Mouse (Mus musculus) embryonic stem cell, embryonic (primary cell): Measurements from ENCODE around the gene Plxnc1.

Source experiments
- CTCF ChIA-PET, 4 experiments: fragments of 300-600 bp in 2 of 4; fragments of 350-600 bp in 2 of 4; sonication (Branson Sonifier 250); formaldehyde crosslinking; loops; one replicate each; lab custom pipeline; 2022; ENCODE audit warnings: inconsistent platforms in 2 of 4; lab: Charles Lee
- POLR2A ChIA-PET, 4 experiments: fragments of 300-600 bp in 2 of 4; fragments of 350-600 bp in 2 of 4; sonication (Branson Sonifier 250); formaldehyde crosslinking; loops; one replicate each; lab custom pipeline; 2022; ENCODE audit warnings: antibody characterized with exemption in 4 of 4, inconsistent platforms in 1 of 4; lab: Charles Lee

Gene Plxnc1

DNA sequence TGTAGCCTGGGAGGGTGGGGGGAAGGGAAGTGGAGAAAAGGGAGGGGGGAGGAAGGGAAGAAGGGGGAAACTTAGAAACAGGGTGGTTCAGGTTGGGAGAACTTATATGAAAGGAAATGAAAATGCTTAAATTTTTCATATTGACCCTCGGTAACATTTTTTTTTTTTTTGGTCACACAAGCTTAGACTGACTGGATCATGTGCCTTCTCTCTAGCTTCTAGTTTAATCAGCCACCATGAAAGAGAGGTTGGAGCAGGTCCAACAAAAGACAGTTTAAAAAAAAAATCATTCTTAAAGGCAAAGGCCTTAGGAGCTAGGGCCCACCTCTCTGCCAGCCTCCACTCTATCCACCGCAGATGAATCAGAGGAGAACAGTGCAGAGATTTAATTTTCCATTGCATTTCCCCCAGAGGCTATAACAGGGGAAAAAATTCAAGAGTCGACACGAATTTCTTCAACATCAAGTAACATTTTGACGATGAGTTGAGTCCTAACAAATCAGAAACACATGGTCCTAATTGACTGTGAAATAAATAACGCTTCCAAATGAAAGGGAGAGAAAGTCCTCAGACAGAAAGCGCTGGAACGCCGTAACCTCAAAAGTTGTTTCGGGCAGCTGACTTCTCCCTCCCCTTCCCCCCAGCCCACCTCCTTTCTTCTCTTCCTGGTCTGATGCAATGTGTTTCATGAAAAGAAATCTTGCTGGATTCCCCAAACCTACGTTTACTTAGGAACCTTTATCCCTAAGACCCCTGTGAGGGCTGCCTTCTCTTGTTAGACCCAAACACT lies 120.5 kb downstream of the Plxnc1 start:
- ChIA-PET POLR2A (no interaction called here), CTCF (interaction anchor here in 1 of 4 experiments (0.7 kb wide), 1 partner anchor 90 kb away, joined by 3 read pairs; no protein-coding TSS in a partner anchor)

DNA sequence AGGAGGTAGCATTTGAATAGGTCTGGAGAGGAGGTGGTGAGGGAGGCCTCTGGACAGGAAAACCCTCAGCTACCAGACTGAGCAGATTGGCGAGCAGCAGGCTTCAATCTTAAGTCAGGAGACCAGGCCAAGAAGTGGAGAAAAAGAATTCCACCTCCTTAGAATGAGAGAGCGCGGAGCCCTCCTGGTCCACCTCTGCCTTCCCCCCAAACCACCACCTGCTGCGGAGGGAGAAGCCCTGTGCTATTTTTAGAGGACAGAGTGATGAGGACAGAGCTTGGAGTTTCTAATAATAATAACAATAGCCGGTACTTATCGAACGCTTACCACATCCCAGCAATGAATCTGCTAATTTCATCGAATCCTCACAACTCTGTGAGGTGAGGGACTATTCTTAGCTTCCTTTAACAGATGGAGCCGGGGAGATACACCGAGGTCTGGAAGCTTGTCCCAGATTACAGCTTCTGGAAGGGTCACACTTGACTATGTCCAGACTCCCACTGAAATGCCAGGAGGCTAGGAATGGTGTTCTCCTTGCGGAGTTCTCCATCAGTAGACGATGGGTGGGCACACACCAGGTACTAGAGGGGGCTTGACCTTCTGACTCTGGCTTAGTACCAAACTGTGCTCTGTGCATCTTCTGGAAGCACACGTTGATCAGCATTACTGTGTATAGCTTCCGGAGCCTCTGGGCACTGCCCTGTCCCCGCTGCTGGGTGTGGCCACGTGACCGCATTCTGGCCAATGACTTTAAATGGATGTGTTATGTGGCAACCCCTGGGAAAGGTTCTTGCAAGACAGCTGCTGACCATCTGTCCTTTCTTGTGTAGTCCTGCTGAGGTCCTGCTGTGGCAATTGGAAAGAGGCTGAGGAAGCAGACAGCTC lies 125.6 kb downstream of the Plxnc1 start:
- POLR2A ChIA-PET, result interaction anchor here in 1 of 4 experiments (1.0 to 1.7 kb wide), 2 partner anchors 10 to 18 kb away, joined by 3 to 6 read pairs; no protein-coding TSS in a partner anchor
- CTCF ChIA-PET, result no interaction called here

DNA sequence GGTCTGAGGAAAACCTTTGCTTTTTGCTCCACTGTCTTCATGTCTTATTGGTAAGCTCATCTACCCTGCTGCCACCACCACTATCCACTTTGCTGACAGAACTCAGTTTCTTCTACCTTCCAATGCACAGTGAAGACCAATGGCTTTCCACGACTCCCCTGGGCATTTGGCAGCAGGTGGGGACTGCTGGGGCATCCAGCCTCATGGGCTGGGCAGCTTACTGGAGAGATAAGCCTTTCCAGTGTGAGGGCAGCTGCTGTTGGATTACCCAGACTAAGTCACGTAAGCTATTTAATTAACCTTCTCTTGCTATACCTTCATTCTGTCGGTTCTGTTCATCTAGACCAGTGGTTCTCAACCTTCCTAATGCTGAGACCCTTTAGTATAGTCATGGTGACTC lies 126.5 kb downstream of the Plxnc1 start:
- ChIA-PET POLR2A (interaction anchor here in 2 of 4 experiments (0.6 to 1.7 kb wide), 4 partner anchors 13 to 386 kb away, joined by 3 to 6 read pairs (median 4); no protein-coding TSS in a partner anchor), CTCF (no interaction called here)

DNA sequence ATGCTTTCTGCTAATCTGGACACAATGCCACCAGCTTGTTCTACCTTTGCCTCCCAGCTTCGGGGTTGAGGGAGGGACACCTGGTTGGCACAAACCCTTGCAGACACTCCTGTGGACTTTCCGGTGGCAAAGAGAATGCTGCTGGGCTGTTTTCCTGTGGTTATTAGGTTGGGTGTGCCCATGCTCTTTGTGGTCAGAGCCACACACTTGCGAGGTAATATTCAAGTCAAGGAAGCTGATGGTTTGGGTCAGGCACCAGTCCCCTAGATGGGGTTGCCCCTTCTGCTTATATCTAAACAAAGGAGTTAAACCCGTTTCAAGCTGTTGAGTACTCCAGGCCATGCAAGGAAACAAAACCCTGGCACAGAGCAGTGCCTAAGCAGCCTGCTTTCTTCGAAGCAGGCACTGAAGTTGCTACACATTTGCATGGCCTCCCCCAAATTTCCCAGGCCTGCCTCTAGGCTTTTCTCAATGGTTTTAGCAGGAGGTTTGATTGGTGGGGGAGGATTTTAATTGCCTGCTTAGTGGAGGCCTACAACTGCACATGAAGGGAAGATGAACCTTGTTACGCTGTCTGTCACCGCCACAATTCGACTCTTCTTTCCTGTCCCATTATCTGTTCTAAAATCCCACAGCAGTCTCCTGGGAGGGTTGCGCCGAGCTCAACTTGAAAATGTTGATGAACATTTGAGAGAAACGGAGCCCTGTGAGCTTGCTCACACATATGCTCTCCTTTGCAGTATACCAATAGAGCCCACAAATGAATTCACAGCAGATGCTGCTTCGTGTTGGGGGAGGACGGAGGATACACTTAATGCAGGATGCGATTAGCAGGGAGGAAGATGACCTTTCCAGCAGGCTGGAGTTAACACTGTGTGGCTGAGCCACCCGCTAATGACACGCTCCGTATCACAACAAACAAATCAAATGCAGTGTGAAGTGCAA lies 132.5 kb downstream of the Plxnc1 start:
- POLR2A ChIA-PET, result no interaction called here

DNA sequence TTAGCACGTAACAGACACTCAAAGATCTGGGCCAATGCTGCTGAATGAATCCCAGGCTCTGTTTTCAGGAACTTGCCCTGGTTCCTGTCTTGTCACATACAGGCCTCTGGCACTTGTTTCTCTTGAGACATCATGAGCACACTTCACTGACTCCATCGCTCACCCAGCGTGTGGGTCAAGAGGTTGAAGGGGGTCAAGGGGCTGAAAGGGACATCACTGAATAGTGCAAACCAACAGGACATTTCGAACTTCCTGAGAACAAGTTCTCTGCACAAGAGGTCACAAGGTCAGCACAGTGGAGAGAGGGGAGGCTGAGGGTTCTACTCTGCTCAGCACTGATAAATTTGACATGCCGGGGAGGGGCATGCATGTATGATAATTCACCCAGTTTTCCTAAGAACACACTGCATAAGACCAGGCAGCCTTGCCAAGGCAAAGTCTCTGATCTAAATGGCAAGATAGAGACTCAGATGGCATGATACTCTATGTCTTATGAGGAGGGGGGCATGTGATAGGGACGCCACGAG lies 134.6 kb downstream of the Plxnc1 start:
- CTCF ChIA-PET, result no interaction called here
- POLR2A ChIA-PET, result no interaction called here

More for the DNA sequence above, 132.5 kb downstream of the Plxnc1 start:
- CTCF ChIA-PET, result no interaction called here

GRCm38 (mm10) chr10:94808275-94808674 lies 136.4 kb downstream of the Plxnc1 start:
- ChIA-PET CTCF (no interaction called here), POLR2A (interaction anchor here in 1 of 4 experiments (0.6 to 1.5 kb wide), 3 partner anchors 12 to 276 kb away, joined by 3 to 4 read pairs (median 3); no protein-coding TSS in a partner anchor)

GRCm38 (mm10) chr10:94807323-94807722 lies 137.3 kb downstream of the Plxnc1 start:
- ChIA-PET POLR2A (interaction anchor here in 1 of 4 experiments (1.3 to 1.5 kb wide), 2 partner anchors 13 to 14 kb away, joined by 4 read pairs; no protein-coding TSS in a partner anchor), CTCF (no interaction called here)

GRCm38 (mm10) chr10:94804909-94805220 lies 139.8 kb downstream of the Plxnc1 start:
- ChIA-PET CTCF (no interaction called here), POLR2A (interaction anchor here in 2 of 4 experiments (0.9 to 2.1 kb wide), 3 partner anchors 12 to 13 kb away, joined by 3 to 7 read pairs (median 4); no protein-coding TSS in a partner anchor)

- CTCF ChIA-PET, result interaction anchor here in 2 of 4 experiments (0.6 to 0.8 kb wide), 2 partner anchors 157 to 178 kb away, joined by 3 read pairs; no protein-coding TSS in a partner anchor
Observed at GRCm38 (mm10) chr10:94804029-94804908, 140.4 kb downstream of the Plxnc1 start.

DNA sequence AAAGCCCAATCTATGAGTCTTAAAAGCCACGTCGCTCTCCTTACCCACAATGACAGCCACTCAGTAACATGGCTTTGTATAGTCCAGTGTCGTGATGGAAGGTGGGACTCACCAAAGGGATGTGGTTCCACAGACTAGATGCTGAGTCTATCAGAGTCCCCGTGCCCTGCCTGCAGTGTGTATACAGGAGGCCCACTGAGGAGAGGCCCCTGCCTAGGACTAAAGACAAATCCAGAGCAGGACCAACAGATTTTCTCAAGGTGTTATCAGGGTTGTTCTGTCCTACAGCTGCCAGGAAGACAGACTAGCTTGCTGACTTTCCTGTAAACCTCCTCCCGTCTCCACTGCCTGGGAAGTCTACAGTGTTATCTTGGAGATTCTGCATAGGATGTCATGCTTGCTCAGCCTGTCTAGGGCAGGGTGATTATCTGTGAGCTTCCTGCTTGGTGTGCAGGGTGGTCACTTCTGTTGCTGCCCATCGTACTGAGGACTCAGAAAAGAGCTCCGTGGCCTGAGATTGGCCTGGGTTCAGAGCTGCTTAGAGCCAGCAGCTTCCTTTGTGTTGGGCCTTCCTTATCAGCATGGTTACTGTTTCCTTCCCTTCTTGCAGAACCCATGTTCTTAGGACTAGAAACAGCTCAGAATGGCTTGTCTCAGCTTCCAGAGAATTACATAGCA lies 143.8 kb downstream of the Plxnc1 start:
- CTCF ChIA-PET, result no interaction called here
- POLR2A ChIA-PET, result interaction anchor here in 1 of 4 experiments (1.1 kb wide), 1 partner anchor 18 kb away, joined by 6 read pairs; no protein-coding TSS in a partner anchor

More at GRCm38 (mm10) chr10:94804029-94804908, 140.4 kb downstream of the Plxnc1 start:
- POLR2A ChIA-PET, result interaction anchor here in 2 of 4 experiments (0.6 to 2.1 kb wide), 2 partner anchors 11 to 617 kb away, joined by 4 to 7 read pairs; no protein-coding TSS in a partner anchor

GRCm38 (mm10) chr10:94799485-94800239 lies 145.0 kb downstream of the Plxnc1 start:
- ChIA-PET CTCF (no interaction called here), POLR2A (interaction anchor here in 2 of 4 experiments (0.6 to 0.7 kb wide), 2 partner anchors 35 to 144 kb away, joined by 3 read pairs; no protein-coding TSS in a partner anchor)

DNA sequence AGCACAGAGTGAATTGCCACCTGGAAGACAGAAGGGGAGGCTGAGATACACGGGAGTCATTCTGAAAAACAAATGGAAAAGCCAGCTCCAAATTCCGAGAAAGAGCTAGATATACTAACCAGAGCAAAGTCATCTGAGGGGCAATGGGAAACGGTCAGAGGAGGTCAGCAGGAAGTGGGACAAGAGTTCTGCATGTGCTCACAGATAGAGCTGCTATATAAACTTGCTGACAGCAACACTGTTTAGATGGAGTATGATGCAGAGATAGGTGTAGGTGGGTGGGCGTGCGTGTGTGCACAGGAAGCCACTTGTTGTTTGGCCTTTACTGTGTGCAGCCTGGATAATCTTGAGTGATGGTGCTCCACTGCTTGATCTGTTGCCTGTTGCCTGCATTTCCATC lies 146.5 kb downstream of the Plxnc1 start:
- CTCF ChIA-PET, result no interaction called here
- POLR2A ChIA-PET, result interaction anchor here in 1 of 4 experiments (1.3 kb wide), 1 partner anchor 10 kb away, joined by 3 read pairs; no protein-coding TSS in a partner anchor

DNA sequence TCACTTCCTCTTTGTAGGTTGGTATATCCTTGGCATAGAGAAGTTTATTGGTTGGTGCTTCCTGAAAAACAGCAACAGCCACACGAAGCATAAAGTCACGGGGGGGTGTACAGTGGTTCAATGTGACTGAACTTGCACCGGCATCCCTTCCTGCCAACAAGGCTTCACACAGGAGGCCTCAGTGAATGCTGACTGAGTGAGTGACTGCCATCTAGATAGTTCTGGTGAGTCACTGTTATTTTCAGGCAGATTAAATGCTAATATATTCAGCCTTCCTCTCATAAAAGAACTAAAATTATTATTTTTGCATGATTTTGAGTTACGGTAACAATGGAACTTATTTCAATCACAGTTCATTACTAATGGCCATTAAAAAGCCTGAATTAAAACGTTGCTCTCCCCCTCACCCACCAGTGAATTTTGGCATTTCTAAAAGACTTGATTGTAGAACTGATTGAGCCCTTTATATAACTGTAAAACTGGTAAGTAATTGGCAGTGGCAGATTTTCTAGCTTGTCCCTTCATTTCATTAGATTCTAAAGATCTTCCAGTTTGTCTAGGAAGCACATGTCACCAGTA lies 149.9 kb downstream of the Plxnc1 start:
- POLR2A ChIA-PET, result no interaction called here
- CTCF ChIA-PET, result no interaction called here

DNA sequence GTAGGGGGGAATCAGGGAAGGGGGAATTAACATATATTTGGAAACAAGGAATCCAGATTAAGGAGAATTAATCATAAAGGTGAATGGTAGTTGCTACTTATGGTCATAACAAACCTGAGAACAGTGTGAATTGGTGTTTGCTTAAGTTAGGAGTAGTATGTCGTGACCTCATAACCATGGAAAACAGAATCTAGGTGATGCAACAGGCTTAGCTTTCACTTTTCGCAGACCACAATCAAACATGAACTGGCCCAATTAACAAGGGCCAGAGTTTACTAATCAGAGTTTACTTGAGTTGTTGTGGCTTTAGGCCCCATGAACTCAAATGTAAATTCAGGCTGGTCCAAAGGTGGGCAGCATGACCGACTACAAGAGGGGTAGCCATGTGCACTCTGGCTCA lies 150.7 kb downstream of the Plxnc1 start:
- CTCF ChIA-PET, result no interaction called here
- POLR2A ChIA-PET, result interaction anchor here in 1 of 4 experiments (1.9 to 2.3 kb wide), 2 partner anchors 11 to 13 kb away, joined by 4 to 7 read pairs; no protein-coding TSS in a partner anchor

DNA sequence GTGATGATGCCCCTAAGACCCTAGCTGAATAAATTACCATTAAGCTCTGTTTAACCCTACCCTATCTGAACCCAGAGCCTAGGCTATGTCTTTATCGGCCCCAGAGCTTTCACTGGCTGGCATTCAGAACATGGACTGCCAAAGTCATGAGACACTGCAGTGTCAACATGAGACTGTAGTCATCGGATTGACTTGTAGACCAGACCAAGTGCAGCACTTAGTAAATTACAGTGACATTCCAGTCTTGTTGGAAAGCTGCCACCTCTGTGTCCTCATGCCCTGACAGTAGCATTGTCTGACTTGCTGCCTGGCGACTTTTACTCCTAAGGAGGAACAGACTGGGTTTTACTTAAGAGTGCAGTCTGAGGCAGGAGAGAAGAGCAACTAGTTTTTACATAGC lies 155.4 kb downstream of the Plxnc1 start:
- ChIA-PET CTCF (no interaction called here), POLR2A (interaction anchor here in 1 of 4 experiments (1.4 kb wide), 1 partner anchor 8 kb away, joined by 3 read pairs; no protein-coding TSS in a partner anchor)
